Mouse (Mus musculus): ENCODE measurements at regions not wholly inside any gene's neighbourhood (a gene's known extent, or its start where the extent isn't known, plus 50 kb on each side); places are given as distances from the start of the nearest gene placed in this dataset.
A peak's percentile ranks its signal among the peaks of the same experiment; 100 is the strongest.
"Not testable (repeated sequence)": the region's sequence is repeated elsewhere in the genome, so short reads cannot be mapped to it uniquely, and the experiment has no call there.

- Histone ChIP-seq H3K9me3 (replicated peaks; ENCODE audit: control insufficient read depth, low read length) (no peaks in the 10 kb centered on the region), H3K9ac (replicated peaks; ENCODE audit: low read depth, low read length) (no peak overlapping the region), H3K36me3 (replicated peaks; ENCODE audit: control insufficient read depth, insufficient read depth, low read length) (no peaks in the 10 kb centered on the region), H3K4me3 (ENCODE audit: low read depth, low read length) (no peak overlapping the region), H3K27ac (ENCODE audit: low read depth) (no peak overlapping the region), H3K27me3 (ENCODE audit: control insufficient read depth, insufficient read depth, low read length) (no peaks in the 10 kb centered on the region), H3K4me2 (ENCODE audit: low read depth, low read length) (no peak overlapping the region), H3K4me1 (ENCODE audit: control insufficient read depth, insufficient read depth) (no peaks in the 10 kb centered on the region)
- ATAC-seq (ENCODE audit: insufficient read depth, low read depth) (no peak), DNase-seq (ENCODE audit: low spot score) (no peak)
- TF ChIP-seq EP300 (IDR thresholded peaks at IDR 0.05; ENCODE audit: low read depth) (no peak), CTCF (IDR thresholded peaks at IDR 0.05; ENCODE audit: low read depth) (no peak)
- WGBS, result 94% methylated on average over 6 of the region's 6 CpGs
Measured at GRCm38 (mm10) chr7:111869337-111869736, 89.6 kb upstream of the Galnt18 start.

GRCm38 (mm10) chr7:111863035-111863434 lies 83.3 kb upstream of the Galnt18 start:
- H3K4me1 ChIP-seq (ENCODE audit: control insufficient read depth, insufficient read depth), result no peaks in the 10 kb centered on the region
- H3K9me3 ChIP-seq (replicated peaks; ENCODE audit: control insufficient read depth, low read length), result no peaks in the 10 kb centered on the region
- no peaks in the 10 kb centered on the region for H3K36me3 ChIP-seq (replicated peaks; ENCODE audit: control insufficient read depth, insufficient read depth, low read length)
- WGBS, result 57% methylated on average over 8 of the region's 8 CpGs
- ATAC-seq (ENCODE audit: insufficient read depth, low read depth) (no peak), DNase-seq (ENCODE audit: low spot score) (no peak)
- TF ChIP-seq EP300 (IDR thresholded peaks at IDR 0.05; ENCODE audit: low read depth), result no peak
- TF ChIP-seq CTCF (IDR thresholded peaks at IDR 0.05; ENCODE audit: low read depth), result no peak
- no peak overlapping the region for H3K4me2 ChIP-seq (ENCODE audit: low read depth, low read length)
- H3K27me3 ChIP-seq (ENCODE audit: control insufficient read depth, insufficient read depth, low read length), result no peaks in the 10 kb centered on the region
- H3K9ac ChIP-seq (replicated peaks; ENCODE audit: low read depth, low read length), result no peak overlapping the region
- H3K4me3 ChIP-seq (ENCODE audit: low read depth, low read length), result no peak overlapping the region
- H3K27ac ChIP-seq (ENCODE audit: low read depth), result no peak overlapping the region

- peak; percentile 15; the same call in 1 of the 2 replicates for TF ChIP-seq CTCF (IDR thresholded peaks at IDR 0.05; ENCODE audit: low read depth)
- 78% methylated on average over 8 of the region's 8 CpGs for WGBS
- H3K9me3 ChIP-seq (replicated peaks; ENCODE audit: control insufficient read depth, low read length); H3K4me1 ChIP-seq (ENCODE audit: control insufficient read depth, insufficient read depth); H3K4me2 ChIP-seq (ENCODE audit: low read depth, low read length); H3K27me3 ChIP-seq (ENCODE audit: control insufficient read depth, insufficient read depth, low read length); H3K4me3 ChIP-seq (ENCODE audit: low read depth, low read length); H3K9ac ChIP-seq (replicated peaks; ENCODE audit: low read depth, low read length); ATAC-seq (ENCODE audit: insufficient read depth, low read depth); H3K36me3 ChIP-seq (replicated peaks; ENCODE audit: control insufficient read depth, insufficient read depth, low read length); DNase-seq (ENCODE audit: low spot score); H3K27ac ChIP-seq (ENCODE audit: low read depth): not testable (repeated sequence)
Measured at GRCm38 (mm10) chr7:111858291-111858690, 78.5 kb upstream of the Galnt18 start.

- TF ChIP-seq EP300 (IDR thresholded peaks at IDR 0.05; ENCODE audit: low read depth) (no peak), CTCF (IDR thresholded peaks at IDR 0.05; ENCODE audit: low read depth) (no peak)
- H3K4me1 ChIP-seq (ENCODE audit: control insufficient read depth, insufficient read depth), result no peaks in the 10 kb centered on the region
- no peak overlapping the region for H3K4me3 ChIP-seq (ENCODE audit: low read depth, low read length)
- no peaks in the 10 kb centered on the region for H3K27me3 ChIP-seq (ENCODE audit: control insufficient read depth, insufficient read depth, low read length)
- WGBS, result 60% methylated on average over 5 of the region's 5 CpGs
- H3K36me3 ChIP-seq (replicated peaks; ENCODE audit: control insufficient read depth, insufficient read depth, low read length), result no peaks in the 10 kb centered on the region
- no peak overlapping the region for H3K4me2 ChIP-seq (ENCODE audit: low read depth, low read length)
- DNase-seq (ENCODE audit: low spot score), result no peak
- ATAC-seq (ENCODE audit: insufficient read depth, low read depth), result no peak
- H3K9me3 ChIP-seq (replicated peaks; ENCODE audit: control insufficient read depth, low read length), result no peaks in the 10 kb centered on the region
- H3K27ac ChIP-seq (ENCODE audit: low read depth), result no peak overlapping the region
- H3K9ac ChIP-seq (replicated peaks; ENCODE audit: low read depth, low read length), result no peak overlapping the region
Measured at GRCm38 (mm10) chr7:111856977-111857376, 77.2 kb upstream of the Galnt18 start.

GRCm38 (mm10) chr7:111855309-111855708 lies 75.5 kb upstream of the Galnt18 start:
- ATAC-seq (ENCODE audit: insufficient read depth, low read depth) (no peak), DNase-seq (ENCODE audit: low spot score) (no peak)
- H3K27me3 ChIP-seq (ENCODE audit: control insufficient read depth, insufficient read depth, low read length), result no peaks in the 10 kb centered on the region
- H3K4me1 ChIP-seq (ENCODE audit: control insufficient read depth, insufficient read depth), result no peaks in the 10 kb centered on the region
- H3K4me3 ChIP-seq (ENCODE audit: low read depth, low read length), result no peak overlapping the region
- TF ChIP-seq CTCF (IDR thresholded peaks at IDR 0.05; ENCODE audit: low read depth) (no peak), EP300 (IDR thresholded peaks at IDR 0.05; ENCODE audit: low read depth) (no peak)
- H3K9me3 ChIP-seq (replicated peaks; ENCODE audit: control insufficient read depth, low read length), result no peaks in the 10 kb centered on the region
- no peak overlapping the region for H3K4me2 ChIP-seq (ENCODE audit: low read depth, low read length)
- no peak overlapping the region for H3K9ac ChIP-seq (replicated peaks; ENCODE audit: low read depth, low read length)
- WGBS, result 78% methylated on average over 3 of the region's 3 CpGs
- H3K36me3 ChIP-seq (replicated peaks; ENCODE audit: control insufficient read depth, insufficient read depth, low read length), result no peaks in the 10 kb centered on the region
- no peak overlapping the region for H3K27ac ChIP-seq (ENCODE audit: low read depth)

- Histone ChIP-seq H3K27me3 (ENCODE audit: control insufficient read depth, insufficient read depth, low read length) (no peaks in the 10 kb centered on the region), H3K4me2 (ENCODE audit: low read depth, low read length) (no peak overlapping the region), H3K9me3 (replicated peaks; ENCODE audit: control insufficient read depth, low read length) (no peaks in the 10 kb centered on the region), H3K4me1 (ENCODE audit: control insufficient read depth, insufficient read depth) (no peaks in the 10 kb centered on the region), H3K4me3 (ENCODE audit: low read depth, low read length) (no peak overlapping the region), H3K27ac (ENCODE audit: low read depth) (no peak overlapping the region), H3K9ac (replicated peaks; ENCODE audit: low read depth, low read length) (no peak overlapping the region), H3K36me3 (replicated peaks; ENCODE audit: control insufficient read depth, insufficient read depth, low read length) (no peaks in the 10 kb centered on the region)
- WGBS, result 44% methylated on average over 1 of the region's 1 CpGs
- no peak for TF ChIP-seq EP300 (IDR thresholded peaks at IDR 0.05; ENCODE audit: low read depth)
- no peak for TF ChIP-seq CTCF (IDR thresholded peaks at IDR 0.05; ENCODE audit: low read depth)
- ATAC-seq (ENCODE audit: insufficient read depth, low read depth) (no peak), DNase-seq (ENCODE audit: low spot score) (no peak)
Measured at GRCm38 (mm10) chr7:111846417-111846816, 66.6 kb upstream of the Galnt18 start.

Data from heart, postnatal 0 days (tissue).